Mouse (Mus musculus) small intestine, adult 2 months (tissue): Measurements from ENCODE around the gene Dyrk1b. TPM values are rescaled to one million over a fixed set of nuclear protein-coding genes. Genes with fewer than 3 reads are reported as not detected.

Experiments
- H3K27ac ChIP-seq: fragments of 200-500 bp; 2 replicates; pipeline ENCODE4 v1.5.1; 2012; ENCODE audit warnings: low read depth, low read length, control low read depth, inconsistent platforms; ENCODE audit not compliant: insufficient read depth
- H3K27me3 ChIP-seq: fragments of 200-500 bp; 2 replicates; pipeline ENCODE4 v1.6.1; 2012; ENCODE audit warnings: mild to moderate bottlenecking, moderate library complexity, low read length, inconsistent platforms; ENCODE audit not compliant: control insufficient read depth, insufficient read depth
- H3K36me3 ChIP-seq: fragments of 200-500 bp; 2 replicates; pipeline ENCODE4 v1.6.1; 2012; ENCODE audit warnings: mild to moderate bottlenecking, low read length, control low read depth, inconsistent platforms; ENCODE audit not compliant: control insufficient read depth, insufficient read depth
- H3K4me1 ChIP-seq: fragments of 200-500 bp; 2 replicates; pipeline ENCODE4 v1.6.1; 2012; ENCODE audit warnings: low read length, inconsistent platforms, mixed read lengths; ENCODE audit not compliant: control insufficient read depth, insufficient read depth, insufficient read length
- H3K4me3 ChIP-seq: fragments of 200-500 bp; 2 replicates; pipeline ENCODE4 v1.5.1; 2012; ENCODE audit warnings: low read depth, mild to moderate bottlenecking, control low read depth, inconsistent platforms, low read length, moderate library complexity
- CTCF ChIP-seq: fragments of 200-500 bp; IDR thresholded peaks from 2 replicates; pipeline ENCODE4 v1.5.1; 2012; ENCODE audit warnings: low read depth, mild to moderate bottlenecking, control low read depth, inconsistent platforms, low read length, moderate library complexity, mixed read lengths; ENCODE audit not compliant: insufficient replicate concordance, insufficient read length; ENCODE audit errors: extremely low read depth
- POLR2A ChIP-seq: fragments of 200-500 bp; IDR thresholded peaks from 2 replicates; pipeline ENCODE4 v1.6.1; 2012; ENCODE audit warnings: low read depth, mild to moderate bottlenecking, control low read depth, inconsistent platforms, low read length, moderate library complexity
- WGBS: fragments of 180-500 bp; shearing (Covaris S2); methylation state at CpG from one replicate; pipeline ENCODE4 v1.1.7; 2018; 5-methylcytosine and 5-hydroxymethylcytosine counted together
- polyA plus RNA-seq: library from polyadenylated mRNA; depleted of rRNA; stranded (reverse); fragments of >200 nt; gene quantifications from 2 replicates; pipeline ENCODE4 v1.2.3, GENCODE M21; 2012

Dyrk1b gene
- polyA plus RNA-seq, 1 experiment: 58.6 TPM

GRCm38 (mm10) chr7:28179741-28180377 lies 590 bp downstream of the Dyrk1b start:
- TF ChIP-seq POLR2A (no peak), CTCF (no peak)
- H3K36me3 ChIP-seq: peaks cover 40% of the 10 kb centered on the region

DNA sequence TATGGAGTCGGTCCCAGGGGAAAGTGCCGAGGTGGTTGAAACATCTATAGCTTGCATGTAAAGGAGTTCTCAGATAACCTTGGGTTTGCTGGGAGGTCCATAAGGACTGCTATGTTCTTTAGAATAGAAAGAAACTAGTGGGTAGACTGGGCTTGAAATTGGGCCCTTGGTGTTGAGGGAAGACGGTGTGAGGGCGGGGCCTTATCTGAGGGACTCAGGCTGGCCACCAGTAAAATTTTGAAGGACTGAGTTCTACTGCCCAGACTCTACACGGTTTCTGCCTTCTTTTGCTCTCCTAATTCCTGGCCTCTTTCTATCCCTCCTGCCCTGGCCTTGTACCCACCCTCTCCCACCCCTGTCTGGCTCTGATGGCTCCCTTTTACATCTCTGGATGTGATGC lies 1.6 kb downstream of the Dyrk1b start:
- Histone ChIP-seq H3K36me3 (peaks cover 50% of the 10 kb centered on the region), H3K4me3 (no peak overlapping the region), H3K27me3 (no peaks in the 10 kb centered on the region), H3K4me1 (no peaks in the 10 kb centered on the region), H3K27ac (no peak overlapping the region)
- TF ChIP-seq CTCF (no peak), POLR2A (no peak)
- WGBS: 74% methylated on average over 5 of the region's 5 CpGs

More at GRCm38 (mm10) chr7:28179741-28180377, 590 bp downstream of the Dyrk1b start:
- peak overlapping the region; percentile 4; the same call in 1 of the 2 replicates for H3K27ac ChIP-seq
- H3K4me1 ChIP-seq: no peaks in the 10 kb centered on the region
- H3K27me3 ChIP-seq: no peaks in the 10 kb centered on the region
- 2% methylated on average over 47 of the region's 56 CpGs for WGBS
- peak overlapping the region; percentile 81 for H3K4me3 ChIP-seq

- H3K27ac ChIP-seq: no peak overlapping the region
- peaks cover 52% of the 10 kb centered on the region for H3K36me3 ChIP-seq
- no peaks in the 10 kb centered on the region for H3K4me1 ChIP-seq
- no peak overlapping the region for H3K4me3 ChIP-seq
- no peak for TF ChIP-seq POLR2A
- no peak for TF ChIP-seq CTCF
- H3K27me3 ChIP-seq: no peaks in the 10 kb centered on the region
- WGBS: 95% methylated on average over 12 of the region's 12 CpGs
These were observed 2.1 kb downstream of the Dyrk1b start for GRCm38 (mm10) chr7:28181376-28181775.

DNA sequence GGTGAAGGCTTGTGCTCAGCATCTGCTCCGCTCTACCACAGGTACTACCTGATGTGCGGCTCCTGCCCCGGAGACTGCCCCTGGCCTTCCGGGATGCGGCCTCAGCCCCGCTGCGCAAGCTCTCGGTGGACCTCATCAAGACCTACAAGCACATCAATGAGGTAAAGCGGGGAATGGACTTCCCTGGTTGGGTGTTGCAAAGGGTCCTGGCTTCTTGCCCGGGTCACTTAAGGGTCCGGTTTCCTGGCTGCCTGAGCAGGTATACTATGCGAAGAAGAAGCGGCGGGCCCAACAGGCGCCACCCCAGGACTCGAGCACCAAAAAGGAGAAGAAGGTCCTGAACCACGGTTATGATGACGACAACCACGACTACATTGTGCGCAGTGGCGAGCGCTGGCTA lies 3.1 kb downstream of the Dyrk1b start:
- Histone ChIP-seq H3K36me3 (peaks cover 56% of the 10 kb centered on the region), H3K4me1 (no peaks in the 10 kb centered on the region), H3K27ac (no peak overlapping the region), H3K4me3 (no peak overlapping the region), H3K27me3 (no peaks in the 10 kb centered on the region)
- TF ChIP-seq POLR2A: no peak
- no peak for TF ChIP-seq CTCF
- WGBS: 92% methylated on average over 22 of the region's 22 CpGs

GRCm38 (mm10) chr7:28185884-28186283 lies 6.6 kb downstream of the Dyrk1b start:
- 94% methylated on average over 14 of the region's 14 CpGs for WGBS
- Histone ChIP-seq H3K36me3 (peaks cover 60% of the 10 kb centered on the region), H3K4me3 (no peak overlapping the region)

DNA sequence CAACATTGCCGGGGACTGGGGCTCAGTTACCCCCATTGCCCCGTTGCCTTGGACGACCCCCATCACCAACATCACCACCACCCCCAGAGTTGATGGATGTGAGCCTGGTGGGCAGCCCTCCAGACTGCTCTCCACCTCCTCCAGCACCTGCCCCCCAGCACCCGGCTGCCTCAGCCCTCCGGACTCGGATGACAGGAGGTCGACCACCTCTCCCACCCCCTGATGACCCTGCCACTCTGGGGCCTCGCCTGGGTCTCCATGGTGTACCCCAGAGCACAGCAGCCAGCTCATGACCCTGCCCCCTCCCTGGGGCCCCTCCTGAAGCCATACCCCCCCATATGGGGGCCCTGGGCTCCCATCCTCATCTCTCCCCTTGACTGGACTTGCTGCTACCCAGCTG lies 7.4 kb downstream of the Dyrk1b start:
- H3K36me3 ChIP-seq: peaks cover 57% of the 10 kb centered on the region
- no peaks in the 10 kb centered on the region for H3K4me1 ChIP-seq
- H3K27ac ChIP-seq: no peak overlapping the region
- TF ChIP-seq CTCF (no peak), POLR2A (no peak)
- no peak overlapping the region for H3K4me3 ChIP-seq
- WGBS: 88% methylated on average over 8 of the region's 8 CpGs
- H3K27me3 ChIP-seq: no peaks in the 10 kb centered on the region

More at GRCm38 (mm10) chr7:28185884-28186283, 6.6 kb downstream of the Dyrk1b start:
- TF ChIP-seq CTCF (no peak), POLR2A (no peak)
- no peaks in the 10 kb centered on the region for H3K4me1 ChIP-seq
- no peak overlapping the region for H3K27ac ChIP-seq
- H3K27me3 ChIP-seq: no peaks in the 10 kb centered on the region

DNA sequence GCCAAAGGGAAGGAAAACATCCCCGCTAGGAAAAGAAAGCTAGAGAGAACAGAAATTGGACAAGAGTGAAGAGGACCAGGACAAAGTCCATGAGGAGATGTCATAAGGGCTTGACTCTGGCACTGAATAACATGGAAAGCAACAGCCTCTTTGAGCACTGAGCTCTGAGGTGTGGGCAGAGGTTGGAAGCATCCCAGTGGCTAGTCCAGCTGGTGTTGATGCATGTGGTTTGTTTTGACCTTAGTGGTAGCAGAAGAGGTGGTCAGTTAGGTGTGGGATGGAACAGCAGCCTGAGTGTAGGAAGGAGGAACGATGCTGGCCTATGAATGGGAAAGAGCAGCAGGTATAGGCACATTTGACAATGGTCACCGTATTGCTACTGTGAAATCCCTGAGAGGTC lies 12.2 kb downstream of the Dyrk1b start:
- Histone ChIP-seq H3K27ac (no peak overlapping the region), H3K27me3 (no peaks in the 10 kb centered on the region), H3K4me1 (no peaks in the 10 kb centered on the region), H3K36me3 (peaks cover 16% of the 10 kb centered on the region), H3K4me3 (no peak overlapping the region)
- WGBS: 93% methylated on average over 3 of the region's 3 CpGs
- TF ChIP-seq POLR2A (no peak), CTCF (no peak)
